Mouse (Mus musculus) lung, embryonic 14.5 days (tissue): ENCODE measurements around the gene Olfr68. TPM values are rescaled to one million over a fixed set of nuclear protein-coding genes. Genes with fewer than 3 reads are reported as not detected.
"Not testable (repeated sequence)": the region's sequence is repeated elsewhere in the genome, so short reads cannot be mapped to it uniquely, and the experiment has no call there.

Source experiments
- ATAC-seq: fragments of 200-750 bp; cut with Nextera tagmentation; 2 replicates; pipeline ENCODE4 v1.8.0; 2017; ENCODE audit warnings: mild to moderate bottlenecking, moderate TSS enrichment, moderate library complexity; ENCODE audit not compliant: insufficient read depth
- DNase-seq: peaks from one replicate; pipeline ENCODE4 v3.0.0-alpha.2; 2015
- H3K27ac ChIP-seq: fragments of 300-500 bp; sonication (generic); 2 replicates; pipeline ENCODE4 v1.5.1; 2014; ENCODE audit warnings: low read depth, mild to moderate bottlenecking, moderate library complexity
- H3K27me3 ChIP-seq: fragments of 300-500 bp; sonication (generic); 2 replicates; pipeline ENCODE4 v1.6.1; 2014; ENCODE audit warnings: low read length, control low read depth; ENCODE audit not compliant: insufficient read depth
- H3K36me3 ChIP-seq: fragments of 300-500 bp; sonication (generic); 2 replicates; pipeline ENCODE4 v1.6.1; 2014; ENCODE audit warnings: control low read depth; ENCODE audit not compliant: insufficient read depth
- H3K4me1 ChIP-seq: fragments of 300-500 bp; sonication (generic); 2 replicates; pipeline ENCODE4 v1.6.1; 2014; ENCODE audit warnings: antibody characterized with exemption, control low read depth; ENCODE audit not compliant: insufficient read depth
- H3K4me2 ChIP-seq: fragments of 300-500 bp; sonication (generic); 2 replicates; pipeline ENCODE4 v1.6.1; 2014; ENCODE audit warnings: mild to moderate bottlenecking
- H3K4me3 ChIP-seq: fragments of 300-500 bp; sonication (generic); 2 replicates; pipeline ENCODE4 v1.5.1; 2014; ENCODE audit warnings: low read depth, low read length
- H3K9ac ChIP-seq: fragments of 300-500 bp; sonication (generic); 2 replicates; pipeline ENCODE4 v1.6.1; 2014
- H3K9me3 ChIP-seq: fragments of 300-500 bp; sonication (generic); 2 replicates; pipeline ENCODE4 v1.6.1; 2016; ENCODE audit warnings: low read depth, low read length, control low read depth
- CTCF ChIP-seq: IDR thresholded peaks from 2 replicates; pipeline ENCODE4 v1.5.1; 2016; ENCODE audit warnings: antibody characterized with exemption, low read depth
- WGBS: fragments of 180-500 bp; shearing (Covaris S2); extraction: QIAGEN DNeasy Blood & Tissue Kit; methylation state at CpG from one replicate; pipeline ENCODE4 v1.1.7; 2014; 5-methylcytosine and 5-hydroxymethylcytosine counted together
- polyA plus RNA-seq: library from polyadenylated mRNA; unstranded; fragments of >200 nt; fragmentation: Nextera tagmentation; extraction: Ambion mirVana; gene quantifications from 2 replicates; pipeline ENCODE4 v1.2.1, GENCODE M21; 2014

The Olfr68 gene
- polyA plus RNA-seq, 1 experiment from 2014 or later: not detected

DNA sequence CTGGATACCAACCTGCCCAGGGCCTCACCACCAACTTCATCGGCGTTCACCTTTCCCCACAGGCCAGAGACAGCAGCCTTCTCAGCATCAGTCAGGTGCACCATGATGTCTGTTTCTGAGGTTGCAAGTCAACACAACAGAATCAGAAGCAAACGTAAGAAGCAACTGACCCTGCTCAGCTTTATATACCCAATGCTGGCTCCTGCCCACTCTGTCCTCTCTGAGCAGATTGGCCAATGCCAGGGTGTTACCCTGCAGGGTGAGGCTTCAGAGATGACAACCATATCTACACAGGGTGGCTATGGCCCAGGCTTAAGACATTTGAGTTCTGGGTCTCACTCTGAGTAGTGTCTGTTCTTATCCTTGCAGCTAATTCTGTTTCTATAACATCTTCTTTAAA, 34.3 kb upstream of the Olfr68 start, which contains the start of gene Hbb-bt:
Hbb-bt (minus strand) TSS at position 231 of the 400 bp plus-strand sequence.
- TF ChIP-seq CTCF: no peak
- no peaks in the 10 kb centered on the region for H3K9me3 ChIP-seq
- ATAC-seq (peak; percentile 62; the same call in 1 of the 2 replicates), DNase-seq (no peak)
- no peak within 1 kb of the TSS for H3K27ac ChIP-seq
- H3K9ac ChIP-seq: no peak within 1 kb of the TSS
- 67% methylated on average over 3 of the region's 3 CpGs for WGBS
- H3K4me1 ChIP-seq: no peaks in the 10 kb centered on the region
- H3K27me3 ChIP-seq: no peaks in the 10 kb centered on the region
- no peak within 1 kb of the TSS for H3K4me2 ChIP-seq
- H3K36me3 ChIP-seq: no peaks in the 10 kb centered on the region
- H3K4me3 ChIP-seq: no peak within 1 kb of the TSS

DNA sequence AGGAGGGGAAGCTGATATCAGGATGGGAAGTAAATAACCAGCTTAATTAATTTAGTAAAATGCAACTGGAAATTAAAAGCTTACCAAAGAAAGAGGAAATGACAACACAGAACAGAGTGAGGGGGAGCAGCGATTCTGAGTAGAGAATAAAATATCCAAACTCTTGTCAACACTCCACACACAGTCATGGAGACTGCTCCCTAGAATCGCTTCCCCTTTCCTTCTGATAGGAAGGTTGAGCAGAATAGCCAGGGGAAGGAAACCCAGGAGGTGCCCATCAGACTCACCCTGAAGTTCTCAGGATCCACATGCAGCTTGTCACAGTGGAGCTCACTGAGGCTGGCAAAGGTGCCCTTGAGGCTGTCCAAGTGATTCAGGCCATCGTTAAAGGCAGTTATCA, 33.7 kb upstream of the Olfr68 start:
- not testable (repeated sequence) for H3K9ac ChIP-seq, ATAC-seq, H3K36me3 ChIP-seq, H3K4me2 ChIP-seq, DNase-seq, H3K9me3 ChIP-seq, H3K4me3 ChIP-seq, H3K27me3 ChIP-seq, H3K27ac ChIP-seq, H3K4me1 ChIP-seq
- no CpG with 5 or more reads among the region's 3 CpGs for WGBS

DNA sequence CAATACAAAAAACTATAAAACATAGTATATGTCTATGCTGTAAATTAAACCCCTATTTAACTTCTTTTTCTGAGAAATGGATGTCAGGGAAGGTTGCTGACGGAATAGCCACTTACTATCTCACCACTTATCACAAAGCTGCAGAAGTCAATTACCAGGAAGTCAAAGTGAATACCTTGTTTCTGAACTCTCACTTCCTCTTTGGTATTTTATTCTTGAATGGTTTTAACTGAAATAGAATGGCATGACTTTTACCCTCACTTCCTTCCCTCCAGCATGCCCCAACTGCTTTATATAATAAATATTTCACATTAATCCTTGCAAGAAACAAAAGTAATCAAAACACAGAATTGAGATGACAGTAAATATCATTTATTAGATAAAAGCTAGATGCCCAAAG, 32.7 kb upstream of the Olfr68 start:
- Histone ChIP-seq H3K4me2 (no peak overlapping the region), H3K27me3 (no peaks in the 10 kb centered on the region), H3K9ac (no peak overlapping the region), H3K4me3 (no peak overlapping the region), H3K9me3 (no peaks in the 10 kb centered on the region), H3K36me3 (no peaks in the 10 kb centered on the region), H3K4me1 (no peaks in the 10 kb centered on the region), H3K27ac (no peak overlapping the region; the same call in 1 of the 2 replicates)
- DNase-seq (no peak), ATAC-seq (no peak)
- WGBS: 46% methylated on average over 1 of the region's 1 CpGs
- TF ChIP-seq CTCF: no peak

DNA sequence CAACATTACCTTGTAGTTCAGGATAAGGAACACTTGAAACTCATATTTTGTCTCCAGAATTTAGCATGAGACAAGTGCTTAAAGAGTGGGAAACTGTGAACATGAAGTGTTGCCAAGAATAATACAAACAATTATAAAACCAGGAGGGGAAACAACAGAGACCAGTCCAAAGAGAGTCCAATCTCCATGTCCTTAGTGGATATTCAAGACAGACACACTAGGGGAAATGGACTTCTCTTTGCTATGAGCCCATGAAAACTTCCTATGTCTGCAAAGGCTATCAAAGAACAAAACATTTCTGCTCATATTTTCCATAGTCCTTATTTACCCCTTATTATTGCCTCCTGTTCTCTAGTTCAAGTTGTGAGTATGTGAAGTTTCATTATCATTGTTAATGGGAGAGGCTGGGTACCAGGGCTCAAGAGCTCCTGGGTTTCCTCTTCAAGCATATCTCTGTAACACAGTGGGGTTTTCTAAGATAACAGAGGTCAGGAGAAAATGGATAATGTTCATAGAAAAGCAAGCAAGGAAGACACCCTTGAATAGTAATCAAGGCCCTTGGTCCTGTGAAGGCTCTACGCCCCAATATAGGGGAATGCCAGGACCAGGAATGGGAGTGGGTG, 31.8 kb upstream of the Olfr68 start:
- DNase-seq (no peak), ATAC-seq (no peak)

DNA sequence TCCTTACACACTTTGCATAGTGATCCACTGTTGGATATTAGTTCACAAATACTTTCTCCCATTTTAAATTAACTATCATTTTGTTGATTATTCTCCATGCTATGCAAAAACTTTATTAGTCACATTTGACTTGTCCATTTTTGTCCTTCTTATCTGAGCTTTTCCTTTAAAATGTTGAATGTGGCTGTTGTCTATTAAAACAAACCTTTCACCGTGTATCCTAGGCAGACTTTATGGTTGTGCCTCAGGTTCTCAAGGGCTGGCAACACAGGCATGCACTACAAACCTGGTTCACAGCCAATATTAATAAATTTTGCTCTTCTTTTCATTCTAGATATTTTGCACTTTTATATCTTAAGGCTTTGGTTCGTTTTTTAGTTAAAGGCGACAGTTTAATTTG, 31.2 kb upstream of the Olfr68 start:
- H3K4me3 ChIP-seq: no peak overlapping the region
- no peak overlapping the region for H3K27ac ChIP-seq
- no peak overlapping the region for H3K4me2 ChIP-seq
- DNase-seq: no peak
- no peaks in the 10 kb centered on the region for H3K36me3 ChIP-seq
- no peaks in the 10 kb centered on the region for H3K9me3 ChIP-seq
- TF ChIP-seq CTCF: no peak
- H3K4me1 ChIP-seq: no peaks in the 10 kb centered on the region
- no peak overlapping the region for H3K9ac ChIP-seq
- H3K27me3 ChIP-seq: no peaks in the 10 kb centered on the region
- no peak for ATAC-seq
- WGBS: 71% methylated on average over 3 of the region's 3 CpGs

More for the DNA sequence above, 31.8 kb upstream of the Olfr68 start:
- no peak overlapping the region for H3K9ac ChIP-seq
- no peak for TF ChIP-seq CTCF
- WGBS: 80% methylated on average over 1 of the region's 1 CpGs
- H3K36me3 ChIP-seq: no peaks in the 10 kb centered on the region
- no peak overlapping the region for H3K27ac ChIP-seq
- H3K9me3 ChIP-seq: no peaks in the 10 kb centered on the region
- H3K27me3 ChIP-seq: no peaks in the 10 kb centered on the region
- H3K4me2 ChIP-seq: no peak overlapping the region
- H3K4me3 ChIP-seq: no peak overlapping the region
- H3K4me1 ChIP-seq: no peaks in the 10 kb centered on the region

DNA sequence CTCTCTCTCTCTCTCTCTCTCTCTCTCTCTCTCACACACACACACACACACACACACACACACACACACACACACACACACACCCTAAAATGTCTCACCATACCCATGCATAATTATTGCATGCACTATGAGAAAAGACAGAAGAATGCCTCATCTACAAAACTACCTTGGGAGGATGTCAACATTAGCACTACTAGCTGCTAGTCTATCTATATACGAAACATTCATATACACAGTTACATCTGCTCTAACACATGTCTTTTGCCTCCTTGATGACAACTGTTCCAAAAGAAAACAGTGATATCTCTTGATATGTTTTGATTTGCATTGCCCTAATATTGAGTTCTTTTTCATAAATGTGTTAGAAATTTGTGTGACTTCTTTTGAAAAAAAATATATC, 30.8 kb upstream of the Olfr68 start:
- no peak overlapping the region for H3K9ac ChIP-seq
- no peaks in the 10 kb centered on the region for H3K27me3 ChIP-seq
- ATAC-seq (no peak), DNase-seq (no peak)
- no peak overlapping the region for H3K4me3 ChIP-seq
- WGBS: 69% methylated on average over 1 of the region's 1 CpGs
- no peaks in the 10 kb centered on the region for H3K4me1 ChIP-seq
- no peaks in the 10 kb centered on the region for H3K36me3 ChIP-seq
- TF ChIP-seq CTCF: no peak
- no peak overlapping the region for H3K4me2 ChIP-seq
- no peaks in the 10 kb centered on the region for H3K9me3 ChIP-seq
- H3K27ac ChIP-seq: no peak overlapping the region; the same call in 1 of the 2 replicates

DNA sequence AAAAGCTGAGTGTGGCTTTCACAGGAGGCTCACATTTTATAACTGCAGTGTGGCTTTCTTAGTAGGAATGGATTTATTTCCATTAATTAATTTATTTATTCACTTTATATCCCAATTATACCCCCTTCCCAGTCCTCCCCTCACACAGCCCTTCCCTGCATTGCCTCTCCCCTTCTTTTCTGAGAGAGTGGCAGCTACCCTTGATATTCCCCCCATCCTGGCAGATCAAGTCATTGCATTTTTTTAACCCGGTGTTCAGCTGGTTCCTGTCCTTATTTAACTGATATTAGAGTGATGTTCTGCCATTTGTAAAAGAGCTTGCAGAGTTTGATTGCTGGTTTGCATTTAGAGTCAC, 30.3 kb upstream of the Olfr68 start:
- DNase-seq: no peak
- H3K4me2 ChIP-seq: no peak overlapping the region
- ATAC-seq: no peak
- 62% methylated on average over 1 of the region's 1 CpGs for WGBS
- no peaks in the 10 kb centered on the region for H3K9me3 ChIP-seq
- H3K36me3 ChIP-seq: no peaks in the 10 kb centered on the region
- H3K4me1 ChIP-seq: no peaks in the 10 kb centered on the region
- no peak for TF ChIP-seq CTCF
- no peaks in the 10 kb centered on the region for H3K27me3 ChIP-seq
- H3K4me3 ChIP-seq: no peak overlapping the region
- no peak overlapping the region for H3K9ac ChIP-seq
- H3K27ac ChIP-seq: no peak overlapping the region; the same call in 1 of the 2 replicates
